Mouse (Mus musculus): Measurements from ENCODE around the gene Gabpb2. TPM values are rescaled to one million over a fixed set of nuclear protein-coding genes. Genes with fewer than 3 reads are reported as not detected.

The Gabpb2 gene
- total RNA-seq, 2 experiments from 2014 or later = 21.3 to 22.6 TPM

Small RNA genes lying within 50 kb of the gene (microRNA-seq; reads per million reads assigned to microRNA genes)
- not detected for gene Mir8099-1

Other genes starting within 250 kb of the Gabpb2 start
- 10 to 100 TPM; 61.8 to 62.9 TPM for gene Pi4kb, start 243.2 kb downstream of the Gabpb2 start, total RNA-seq (2021)
- gene Zfp687, start 202.5 kb downstream of the Gabpb2 start, total RNA-seq (2021) = 10 to 100 TPM; 23.1 to 37.7 TPM
- 100 to 1,000 TPM; 284 to 331 TPM for gene Psmd4, start 175.3 kb downstream of the Gabpb2 start, total RNA-seq (2021)
- 10 to 100 TPM; 41.8 to 58.9 TPM for gene Pip5k1a, start 111.0 kb downstream of the Gabpb2 start, total RNA-seq (2021)
- 10 to 100 TPM; 56.1 to 63.3 TPM for gene Vps72, start 106.9 kb downstream of the Gabpb2 start, total RNA-seq (2021)
- 1 to 10 TPM in 1 of 2 experiments, under 1 TPM in 1; 0.66 to 1.4 TPM for gene Tmod4, start 93.4 kb downstream of the Gabpb2 start, total RNA-seq (2021)
- 10 to 100 TPM; 33.8 to 35.4 TPM for gene Scnm1, start 83.9 kb downstream of the Gabpb2 start, total RNA-seq (2021)
- 1 to 10 TPM; 8.3 to 9.7 TPM for gene Lysmd1, start 83.8 kb downstream of the Gabpb2 start, total RNA-seq (2021)
- gene Tnfaip8l2, start 75.6 kb downstream of the Gabpb2 start, total RNA-seq (2021) = 1 to 10 TPM; 1.8 to 2.1 TPM
- gene Sema6c, start 57.5 kb downstream of the Gabpb2 start, total RNA-seq (2021) = 1 to 10 TPM; 2.3 to 3.7 TPM
- gene Cdc42se1, start 10.8 kb upstream of the Gabpb2 start, total RNA-seq (2021) = 10 to 100 TPM; 86.9 to 94.8 TPM
- gene Mllt11, start 14.3 kb upstream of the Gabpb2 start, total RNA-seq (2021) = 10 to 100 TPM in 1 of 2 experiments, 1 to 10 TPM in 1; 6.9 to 10.9 TPM
- gene Gm128, start 23.7 kb upstream of the Gabpb2 start, total RNA-seq (2021) = under 1 TPM; 0.17 to 0.26 TPM
- under 1 TPM in 1 of 2 experiments, not detected in 1; 0.89 TPM for gene Bnipl, start 33.3 kb upstream of the Gabpb2 start, total RNA-seq (2021)
- 100 to 1,000 TPM; 120 to 147 TPM for gene Mindy1, start 63.4 kb upstream of the Gabpb2 start, total RNA-seq (2021)
- gene Prune1, start 64.2 kb upstream of the Gabpb2 start, total RNA-seq (2021) = 10 to 100 TPM; 25.1 to 33.3 TPM
- gene Anxa9, start 89.3 kb upstream of the Gabpb2 start, total RNA-seq (2021) = 1 to 10 TPM; 1.1 to 3.3 TPM
- gene Cers2, start 96.9 kb upstream of the Gabpb2 start, total RNA-seq (2021) = 100 to 1,000 TPM; 239 to 254 TPM
- 10 to 100 TPM; 25.9 to 29.7 TPM for gene Setdb1, start 139.3 kb upstream of the Gabpb2 start, total RNA-seq (2021)
- gene 4930558C23Rik, start 184.9 kb upstream of the Gabpb2 start, total RNA-seq (2021) = not detected
- 10 to 100 TPM; 63.5 to 68.0 TPM for gene Arnt, start 216.5 kb upstream of the Gabpb2 start, total RNA-seq (2021)

Measured in adrenal gland, postnatal 36 days (tissue).